In genomic region chr1:86111779-86112178, GRCm38 (mm10) we compare ENCODE assay signal across 9 mouse cellular contexts. TPM values are rescaled to one million over a fixed set of nuclear protein-coding genes. Genes with fewer than 3 reads are reported as not detected.
A peak's percentile ranks its signal among the peaks of the same experiment; 100 is the strongest.
DNase-seq lines count a peak whose midpoint lies in the region; ATAC-seq and TF ChIP-seq lines count a peak whose summit lies in the region.
"Had no signal": no experiment of that assay in that cellular context is flagged by ENCODE, and none has a peak within 500 bp of the region (broad histone marks: within the 10 kb centered on the region; RNA-seq: fewer than 3 reads in every experiment).

Htr2b (minus strand) TSS chr1:86111970.

- TF ChIP-seq CTCF in gastrocnemius, adult 2 months (IDR thresholded peaks at IDR 0.05): peak; percentile 21; the same call in 1 of the 2 replicates
- TF ChIP-seq CTCF in thymus, adult 2 months (IDR thresholded peaks at IDR 0.05; ENCODE audit: borderline replicate concordance, control insufficient read depth, extremely low read depth, insufficient read depth, low read length, poor library complexity): no peak

- no peak within 1 kb of the TSS for H3K4me2 ChIP-seq in intestine, embryonic 15.5 days (replicated peaks)

- peak; percentile 77; the same call in 1 of the 2 replicates for ATAC-seq in intestine, embryonic 15.5 days
- ATAC-seq in activated CD4-positive, CD25-positive, alpha-beta regulatory T cell, adult 4 months: no peak

- peak; percentile 37 for DNase-seq in gastrocnemius, adult 2 months
- no peak for DNase-seq in gastrocnemius, postnatal 36 days
- DNase-seq in brain, embryonic 18.5 days (ENCODE audit: low read depth, low spot score): peak; percentile 4
- peak; percentile 31 to 48 for DNase-seq in layer of hippocampus, postnatal 36 days
- DNase-seq in right cerebral cortex, adult 2 months (ENCODE audit: low spot score in 2 of 2): peak; percentile 53
- DNase-seq in thymus, adult 2 months: no peak

- intact Hi-C loops in gastrocnemius, adult 2 months (cut with DNase I): no loop called here
- intact Hi-C loops in gastrocnemius, postnatal 36 days (cut with DNase I): no loop called here

- no peaks in the 10 kb centered on the region for H3K27me3 ChIP-seq in intestine, embryonic 15.5 days (replicated peaks)
- H3K27me3 ChIP-seq in thymus, adult 2 months (ENCODE audit: control insufficient read depth, insufficient read depth, low read length): no peaks in the 10 kb centered on the region
- H3K27me3 ChIP-seq: megakaryocyte, embryonic 14.5 days had no signal

- H3K9me3 ChIP-seq in intestine, embryonic 15.5 days: no peaks in the 10 kb centered on the region
- H3K9me3 ChIP-seq: megakaryocyte, embryonic 14.5 days had no signal

- no peaks in the 10 kb centered on the region for H3K36me3 ChIP-seq in intestine, embryonic 15.5 days
- no peaks in the 10 kb centered on the region; the same call in 1 of the 2 replicates for H3K36me3 ChIP-seq in thymus, adult 2 months (ENCODE audit: control insufficient read depth, insufficient read depth, low read length)

- 41% methylated on average over 6 of the region's 6 CpGs for WGBS in intestine, embryonic 15.5 days
- 82% methylated on average over 6 of the region's 6 CpGs for WGBS in thymus, adult 2 months

- no peak within 1 kb of the TSS for H3K9ac ChIP-seq in intestine, embryonic 15.5 days

- no peak for TF ChIP-seq POLR2A in thymus, adult 2 months (IDR thresholded peaks at IDR 0.05; ENCODE audit: control insufficient read depth, extremely low read depth, insufficient read depth, low read length, poor library complexity)

- no peak within 1 kb of the TSS for H3K4me3 ChIP-seq in gastrocnemius, adult 2 months
- H3K4me3 ChIP-seq in intestine, embryonic 15.5 days (replicated peaks): no peak within 1 kb of the TSS
- H3K4me3 ChIP-seq in thymus, adult 2 months (ENCODE audit: control insufficient read depth, insufficient read depth, low read length): no peak within 1 kb of the TSS
- H3K4me3 ChIP-seq: megakaryocyte, embryonic 14.5 days had no signal

- no peaks in the 10 kb centered on the region for H3K4me1 ChIP-seq in intestine, embryonic 15.5 days (replicated peaks)
- no peaks in the 10 kb centered on the region for H3K4me1 ChIP-seq in thymus, adult 2 months (replicated peaks; ENCODE audit: control insufficient read depth, insufficient read depth, low read length)

- peak within 1 kb of the TSS; percentile 10; the same call in 1 of the 2 replicates for H3K27ac ChIP-seq in gastrocnemius, adult 2 months
- H3K27ac ChIP-seq in intestine, embryonic 15.5 days: no peak within 1 kb of the TSS
- H3K27ac ChIP-seq in thymus, adult 2 months (ENCODE audit: control insufficient read depth, insufficient read depth, low read length): no peak within 1 kb of the TSS

RNA-seq across cellular contexts. Expression of gene Htr2b, which starts in this region (rescaled TPM):
- total RNA-seq in gastrocnemius, adult 2 months (2021): not detected
- total RNA-seq in gastrocnemius, postnatal 36 days (2021): under 1 TPM in 1 of 2 experiments, not detected in 1; 0.15 TPM
- 2.0 and 2.3 TPM in 2 replicates for polyA plus RNA-seq in intestine, embryonic 15.5 days (2015; fragmentation: Nextera tagmentation; extraction: Ambion mirVana)
- not detected for total RNA-seq in layer of hippocampus, postnatal 36 days (2021)
- polyA plus RNA-seq in activated CD4-positive, CD25-positive, alpha-beta regulatory T cell, adult 4 months (2017; shearing (Covaris generic)): under 1 TPM in 1 of 2 experiments, not detected in 1; 0.45 TPM
- 0.28 TPM in 1 of 2 replicates, not detected in the other for polyA plus RNA-seq in thymus, adult 2 months (2012; rRNA removed)

Comparison
In these comparisons a context has a peak if more than half of its experiments do, and no peak if none do; other contexts are left out.
1. Peak in DNase-seq and H3K27ac ChIP-seq in gastrocnemius, adult 2 months; RNA of the gene not detected or under 1 TPM.
2. Peak in DNase-seq in layer of hippocampus, postnatal 36 days; RNA of the gene not detected or under 1 TPM.
3. DNase-seq: peak in brain, embryonic 18.5 days (single experiment) and right cerebral cortex, adult 2 months (2 of 2); none in gastrocnemius, postnatal 36 days (0 of 2) and thymus, adult 2 months (single experiment).